Mouse (Mus musculus) hematopoietic multipotent progenitor cell, adult 10-12 weeks (in vitro differentiated cells): ENCODE results near the gene Zmym2. TPM values are rescaled to one million over a fixed set of nuclear protein-coding genes. Genes with fewer than 3 reads are reported as not detected.

Source experiments
- polyA plus RNA-seq: library from polyadenylated mRNA; stranded (reverse); fragments of >175 nt; gene quantifications from 2 replicates; pipeline ENCODE4 v1.2.3, GENCODE M21; 2012; ENCODE audit warnings: low replicate concordance

Gene Zmym2
- 1.4 and 4.9 TPM in 2 replicates for polyA plus RNA-seq

GRCm38 (mm10) chr14:56886594-56887513 lies at the start of gene Zmym2:
TSS of gene Zmym2 (plus strand) at chr14:56886653.

Other genes with a start within 250 kb of the Zmym2 start
- 4.3 and 6.5 TPM in 2 replicates for gene Mphosph8, start 218.4 kb upstream of the Zmym2 start, polyA plus RNA-seq
- gene Pspc1, start 108.3 kb upstream of the Zmym2 start, polyA plus RNA-seq: 9.2 and 9.6 TPM in 2 replicates
- 3.3 and 4.8 TPM in 2 replicates for gene Zmym5, start 74.9 kb upstream of the Zmym2 start, polyA plus RNA-seq
- not detected in 2 replicates for gene Gja3, start 171.4 kb downstream of the Zmym2 start, polyA plus RNA-seq
- 0.47 and 0.93 TPM in 2 replicates for gene Gjb2, start 218.0 kb downstream of the Zmym2 start, polyA plus RNA-seq
- not detected in 2 replicates for gene Gm4491, start 229.2 kb downstream of the Zmym2 start, polyA plus RNA-seq
- gene Gjb6, start 247.0 kb downstream of the Zmym2 start, polyA plus RNA-seq: not detected in 2 replicates